Mouse (Mus musculus) heart, embryonic 14.5 days (tissue): Measurements from ENCODE around the gene Ccl27b. TPM values are rescaled to one million over a fixed set of nuclear protein-coding genes. Genes with fewer than 3 reads are reported as not detected.
"Not testable (repeated sequence)": the region's sequence is repeated elsewhere in the genome, so short reads cannot be mapped to it uniquely, and the experiment has no call there.

Source experiments
- ATAC-seq: fragments of 200-750 bp; cut with Nextera tagmentation; 2 replicates; pipeline ENCODE4 v1.8.0; 2017; ENCODE audit warnings: low read depth, moderate TSS enrichment; ENCODE audit not compliant: insufficient number of reproducible peaks, insufficient read depth, low FRiP score
- H3K27ac ChIP-seq, 2 experiments: fragments of 200-500 bp in 1 of 2; fragments of 300-500 bp in 1 of 2; sonication (generic) in 1 of 2; replicated peaks in 1 of 2; 2 replicates each; pipeline ENCODE4 v1.5.1; 2012 to 2014; ENCODE audit warnings: low read depth in 2 of 2, low read length in 2 of 2, control low read depth in 1 of 2, mild to moderate bottlenecking in 1 of 2, mixed read lengths in 1 of 2; ENCODE audit not compliant: control insufficient read depth in 1 of 2, insufficient read depth in 1 of 2
- H3K27me3 ChIP-seq: fragments of 300-500 bp; sonication (generic); 2 replicates; pipeline ENCODE4 v1.6.1; 2014; ENCODE audit warnings: mild to moderate bottlenecking, low read length, control low read depth; ENCODE audit not compliant: control insufficient read depth, insufficient read depth
- H3K36me3 ChIP-seq: fragments of 300-500 bp; sonication (generic); 2 replicates; pipeline ENCODE4 v1.6.1; 2014; ENCODE audit warnings: mild to moderate bottlenecking, control low read depth, low read length, mixed read lengths; ENCODE audit not compliant: control insufficient read depth, insufficient read depth
- H3K4me1 ChIP-seq, 2 experiments: fragments of 200-500 bp in 1 of 2; fragments of 300-500 bp in 1 of 2; sonication (generic) in 1 of 2; 2 replicates each; pipeline ENCODE4 v1.6.1; 2012 to 2014; ENCODE audit warnings: low read length in 2 of 2, control low read depth in 1 of 2, mixed read lengths in 1 of 2; ENCODE audit not compliant: control insufficient read depth in 2 of 2, insufficient read depth in 2 of 2
- H3K4me2 ChIP-seq: fragments of 300-500 bp; sonication (generic); 2 replicates; pipeline ENCODE4 v1.6.1; 2014; ENCODE audit warnings: mild to moderate bottlenecking, low read length
- H3K4me3 ChIP-seq, 2 experiments: fragments of 200-500 bp in 1 of 2; fragments of 300-500 bp in 1 of 2; sonication (generic) in 1 of 2; 2 replicates each; pipeline ENCODE4 v1.5.1; 2012 to 2014; ENCODE audit warnings: low read length in 2 of 2, mild to moderate bottlenecking in 2 of 2, control low read depth in 1 of 2, low read depth in 1 of 2, moderate library complexity in 1 of 2; ENCODE audit not compliant: control insufficient read depth in 1 of 2, insufficient read depth in 1 of 2
- H3K9ac ChIP-seq: fragments of 300-500 bp; sonication (generic); 2 replicates; pipeline ENCODE4 v1.6.1; 2014; ENCODE audit warnings: mild to moderate bottlenecking, low read length
- H3K9me3 ChIP-seq: fragments of 300-500 bp; sonication (generic); 2 replicates; pipeline ENCODE4 v1.6.1; 2016; ENCODE audit warnings: low read length, control low read depth; ENCODE audit not compliant: control insufficient read depth
- WGBS: fragments of 180-500 bp; shearing (Covaris S2); extraction: QIAGEN DNeasy Blood & Tissue Kit; methylation state at CpG from one replicate; pipeline ENCODE4 v1.1.7; 2014; 5-methylcytosine and 5-hydroxymethylcytosine counted together
- polyA plus RNA-seq: library from polyadenylated mRNA; unstranded; fragments of >200 nt; fragmentation: Nextera tagmentation; extraction: Ambion mirVana; gene quantifications from 2 replicates; pipeline ENCODE4 v1.2.1, GENCODE M21; 2014

Gene Ccl27b
- polyA plus RNA-seq, 1 experiment from 2014 or later: not detected

DNA sequence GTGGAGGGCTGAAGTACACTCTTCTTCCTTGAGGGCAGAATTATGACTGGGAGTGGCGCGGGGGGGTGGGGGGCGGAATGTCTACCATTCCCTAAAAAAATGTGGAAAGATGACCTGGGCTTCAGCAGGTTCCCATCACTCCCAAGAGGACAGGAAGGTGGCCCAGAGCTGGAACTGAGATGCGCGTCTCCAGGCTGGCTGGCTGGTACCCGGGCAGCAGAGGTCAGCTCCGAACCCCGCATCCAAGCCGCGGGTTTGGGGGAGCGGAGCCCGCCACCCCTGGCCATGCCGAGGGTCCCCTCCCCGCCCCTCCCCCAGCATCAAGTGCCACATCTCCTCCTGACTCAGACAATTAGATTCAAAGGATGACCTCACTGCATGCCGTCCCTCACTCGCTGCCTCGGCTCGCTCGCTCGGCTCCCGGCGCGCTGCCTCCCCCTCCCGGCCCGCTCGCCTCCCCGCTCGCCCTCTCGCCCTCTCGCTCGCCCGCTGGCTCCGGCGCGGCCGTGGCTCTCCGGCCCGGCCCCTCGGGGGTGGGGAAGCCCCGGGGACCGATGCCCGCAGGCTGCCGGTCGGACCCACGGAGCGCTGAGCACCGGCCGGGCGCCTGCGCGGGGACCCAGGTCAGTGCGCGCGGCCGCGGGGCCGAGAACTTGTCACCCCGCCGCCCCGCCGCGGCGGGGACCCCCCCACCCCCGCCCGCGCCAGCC, 26.6 kb downstream of the Ccl27b start:
- H3K27ac ChIP-seq, H3K4me1 ChIP-seq, H3K4me3 ChIP-seq, H3K9me3 ChIP-seq, ATAC-seq, H3K27me3 ChIP-seq, H3K9ac ChIP-seq, H3K36me3 ChIP-seq, H3K4me2 ChIP-seq: not testable (repeated sequence)
- no CpG with 5 or more reads among the region's 66 CpGs for WGBS

DNA sequence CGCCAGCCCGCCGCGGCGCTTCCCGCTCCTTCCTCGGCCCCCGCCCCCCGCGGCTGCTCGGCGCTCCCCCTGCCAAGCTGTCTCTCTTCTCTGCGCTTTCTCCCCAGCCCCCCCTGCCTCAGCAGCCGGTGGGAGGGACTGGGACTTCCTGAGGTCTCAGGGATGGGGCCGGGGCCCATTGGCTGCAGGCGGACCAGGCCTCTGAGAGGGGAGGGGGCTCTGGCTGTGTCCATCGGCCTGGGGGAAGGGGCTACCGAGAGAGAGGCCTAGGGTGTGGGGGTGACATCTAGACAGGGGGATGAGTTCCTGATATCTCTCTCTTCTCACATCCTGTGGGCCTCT, 27.1 kb downstream of the Ccl27b start:
- WGBS: no CpG with 5 or more reads among the region's 18 CpGs
- H3K27me3 ChIP-seq, H3K36me3 ChIP-seq, H3K27ac ChIP-seq, H3K4me1 ChIP-seq, H3K9me3 ChIP-seq, ATAC-seq, H3K4me3 ChIP-seq, H3K9ac ChIP-seq, H3K4me2 ChIP-seq: not testable (repeated sequence)

Other genes with a start within 250 kb of the Ccl27b start
- gene Gm21586, start 215.9 kb upstream of the Ccl27b start, polyA plus RNA-seq: not detected in 2 replicates
- not detected in 2 replicates for gene Gm2163, start 188.5 kb upstream of the Ccl27b start, polyA plus RNA-seq
- gene Fam205a2, start 127.1 kb upstream of the Ccl27b start, polyA plus RNA-seq: not detected in 2 replicates
- gene Gm10591, start 43.1 kb upstream of the Ccl27b start, polyA plus RNA-seq: 1.5 TPM in 1 of 2 replicates, not detected in the other
- gene Gm2564, start 25.5 kb upstream of the Ccl27b start, polyA plus RNA-seq: not detected in 2 replicates
- not detected in 2 replicates for gene Il11ra2, start 6.6 kb downstream of the Ccl27b start, polyA plus RNA-seq
- 0.38 TPM in 1 of 2 replicates, not detected in the other for gene 4930578G10Rik, start 80.3 kb downstream of the Ccl27b start, polyA plus RNA-seq
- not detected in 2 replicates for gene Ccl19, start 101.3 kb downstream of the Ccl27b start, polyA plus RNA-seq
- gene Ccl21a, start 118.7 kb downstream of the Ccl27b start, polyA plus RNA-seq: 28.2 and 39.6 TPM in 2 replicates
- gene Fam205a1, start 198.6 kb downstream of the Ccl27b start, polyA plus RNA-seq: 0.07 TPM in 1 of 2 replicates, not detected in the other
- gene Gm12394, start 201.5 kb downstream of the Ccl27b start, polyA plus RNA-seq: not detected in 2 replicates
- 0.19 and 0.31 TPM in 2 replicates for gene Fam205c, start 219.0 kb downstream of the Ccl27b start, polyA plus RNA-seq